Mouse (Mus musculus) CH12.LX (cell line): ENCODE data around the gene Prkca. TPM values are rescaled to one million over a fixed set of nuclear protein-coding genes. Genes with fewer than 3 reads are reported as not detected.

Experiments
- DNase-seq: peaks from one replicate; pipeline ENCODE4 v3.0.0-alpha.2; 2013; ENCODE audit errors: extremely low read depth
- H3K27ac ChIP-seq: 2 replicates; pipeline ENCODE4 v1.5.1; 2012; ENCODE audit warnings: low read depth, mild to moderate bottlenecking, control low read depth, moderate library complexity; ENCODE audit not compliant: insufficient read depth
- H3K27me3 ChIP-seq: replicated peaks from 2 replicates; pipeline ENCODE3; 2012; ENCODE audit warnings: inconsistent platforms
- H3K36me3 ChIP-seq, 2 experiments: replicated peaks in 1 of 2; 2 replicates each; pipeline versions ENCODE3 to v1.6.1; 2012; ENCODE audit warnings: inconsistent platforms in 1 of 2, low read length in 1 of 2, mild to moderate bottlenecking in 1 of 2, mixed read lengths in 1 of 2, moderate library complexity in 1 of 2; ENCODE audit not compliant: control insufficient read depth in 1 of 2, insufficient read depth in 1 of 2
- H3K4me1 ChIP-seq, 2 experiments: 2 replicates each; pipeline ENCODE4 v1.6.1; 2012; ENCODE audit warnings: inconsistent platforms in 1 of 2, moderate library complexity in 1 of 2; ENCODE audit not compliant: insufficient read depth in 2 of 2, control insufficient read depth in 1 of 2
- H3K4me2 ChIP-seq: 2 replicates; pipeline ENCODE4 v1.6.1; 2012; ENCODE audit warnings: low read depth, mild to moderate bottlenecking, control low read depth; ENCODE audit not compliant: poor library complexity, insufficient read depth, severe bottlenecking
- H3K4me3 ChIP-seq, 3 experiments: fragments of 150-350 bp in 1 of 3; sonication (generic) in 1 of 3; replicated peaks in 1 of 3; 2 replicates each; pipeline versions ENCODE3 to v1.5.1; 2011 to 2012; ENCODE audit warnings: low read depth in 2 of 3, low read length in 2 of 3, mild to moderate bottlenecking in 2 of 3, moderate library complexity in 2 of 3, control low read depth in 1 of 3, improper control_type of control experiment in 1 of 3, inconsistent platforms in 1 of 3, mixed read lengths in 1 of 3; ENCODE audit not compliant: poor library complexity in 1 of 3
- H3K79me2 ChIP-seq: replicated peaks from 2 replicates; pipeline ENCODE4 v1.6.1; 2012; ENCODE audit warnings: mild to moderate bottlenecking, moderate library complexity; ENCODE audit not compliant: control insufficient read depth, poor library complexity, insufficient read depth, severe bottlenecking; ENCODE audit errors: extremely low read depth
- H3K9ac ChIP-seq: 2 replicates; pipeline ENCODE4 v1.6.1; 2012; ENCODE audit warnings: low read depth, mild to moderate bottlenecking, control low read depth, moderate library complexity; ENCODE audit not compliant: insufficient read depth
- H3K9me3 ChIP-seq: replicated peaks from 2 replicates; pipeline ENCODE3; 2012; ENCODE audit warnings: low read length, inconsistent platforms, mixed read lengths
- BHLHE40 ChIP-seq: IDR thresholded peaks from 2 replicates; pipeline ENCODE4 v1.6.1; 2011; ENCODE audit warnings: mild to moderate bottlenecking, low read depth, low read length, improper control_type of control experiment
- CHD2 ChIP-seq: IDR thresholded peaks from 2 replicates; pipeline ENCODE4 v1.6.1; 2011; ENCODE audit warnings: low read length, improper control_type of control experiment
- GABPA ChIP-seq: IDR thresholded peaks from 2 replicates; pipeline ENCODE4 v1.6.1; 2012; ENCODE audit warnings: low read depth, low read length, improper control_type of control experiment, inconsistent platforms; ENCODE audit not compliant: insufficient replicate concordance
- IRF4 ChIP-seq: IDR thresholded peaks from 2 replicates; pipeline ENCODE4 v1.6.1; 2014; ENCODE audit warnings: low read depth, mild to moderate bottlenecking, inconsistent platforms, low read length, improper control_type of control experiment
- MYC ChIP-seq: IDR thresholded peaks from 2 replicates; pipeline ENCODE4 v1.6.1; 2011; ENCODE audit warnings: low read depth, mild to moderate bottlenecking, improper control_type of control experiment, low read length
- UBTF ChIP-seq: IDR thresholded peaks from 2 replicates; pipeline ENCODE4 v1.6.1; 2012; ENCODE audit warnings: low read depth, mild to moderate bottlenecking, inconsistent platforms, low read length, improper control_type of control experiment, moderate library complexity
- USF1 ChIP-seq: IDR thresholded peaks from 2 replicates; pipeline ENCODE4 v1.6.1; 2014; ENCODE audit warnings: low read depth, mild to moderate bottlenecking, inconsistent platforms, low read length, improper control_type of control experiment
- dilution Hi-C: fragments of 300-500 bp; cut with MboI; formaldehyde crosslinking; loops from 2 replicates; pipeline ENCODE4 v1.14.3; 2020; ENCODE audit warnings: low sequenced_read_pairs; ENCODE audit not compliant: extremely low pct_unique_long_range_greater_than_20kb, extremely low pct_ligation_motif_present
- in situ Hi-C: fragments of 300-500 bp; cut with MboI; formaldehyde crosslinking; loops from 3 replicates; pipeline ENCODE4 v1.14.3; 2019; ENCODE audit warnings: low sequenced_read_pairs, low pct_ligation_motif_present, low pct_unique_long_range_greater_than_20kb, mixed read lengths
- polyA plus RNA-seq: library from polyadenylated mRNA; unstranded; fragments of >175 nt; gene quantifications from 2 replicates; pipeline ENCODE4 v1.2.1, GENCODE M21; 2012; ENCODE audit warnings: low read depth; ENCODE audit not compliant: insufficient read length
- total RNA-seq, 2 experiments: library from RNA; depleted of rRNA; stranded (reverse); fragments of 300-350 nt in 1 of 2; fragments of >200 nt in 1 of 2; gene quantifications; 2 replicates each; pipeline ENCODE4 v1.2.3; 2012 to 2014

The Prkca gene
- total and polyA plus RNA-seq, 3 experiments = 40.0 to 107 (median 43.7) TPM

- dilution Hi-C loops (no loop called here), in situ Hi-C loops (no loop called here)
- H3K27me3 ChIP-seq = no peaks in the 10 kb centered on the region
- no peak overlapping the region for H3K4me2 ChIP-seq
- no peak overlapping the region for H3K4me3 ChIP-seq
- TF ChIP-seq IRF4 (no peak), GABPA (no peak), UBTF (no peak), MYC (no peak)
- no peak overlapping the region for H3K9ac ChIP-seq
- H3K9me3 ChIP-seq = no peaks in the 10 kb centered on the region
- peaks cover 19% of the 10 kb centered on the region for H3K79me2 ChIP-seq
- H3K27ac ChIP-seq = no peak overlapping the region
- no peak for DNase-seq
- H3K4me1 ChIP-seq = peaks cover 15 to 96% of the 10 kb centered on the region in 2 experiments
- peaks cover 7 to 86% of the 10 kb centered on the region in 2 experiments for H3K36me3 ChIP-seq
Measured at GRCm38 (mm10) chr11:108335536-108335935, 8.2 kb downstream of the Prkca start.

GRCm38 (mm10) chr11:108334658-108335057, 9.1 kb downstream of the Prkca start:
- Histone ChIP-seq H3K79me2 (peaks cover 14% of the 10 kb centered on the region), H3K9me3 (no peaks in the 10 kb centered on the region), H3K27me3 (no peaks in the 10 kb centered on the region), H3K9ac (no peak overlapping the region), H3K27ac (no peak overlapping the region), H3K4me3 (no peak overlapping the region), H3K4me2 (no peak overlapping the region), H3K4me1 (peaks cover 13 to 90% of the 10 kb centered on the region in 2 experiments; a peak in 3 of 4 replicates), H3K36me3 (peaks cover 6 to 87% of the 10 kb centered on the region in 2 experiments)
- dilution Hi-C loops (no loop called here), in situ Hi-C loops (no loop called here)
- DNase-seq = no peak
- TF ChIP-seq CHD2 = peak; percentile 60
- TF ChIP-seq BHLHE40 = no peak

GRCm38 (mm10) chr11:108333583-108334379, 9.9 kb downstream of the Prkca start:
- H3K4me2 ChIP-seq = no peak overlapping the region
- H3K4me1 ChIP-seq = peaks cover 13 to 82% of the 10 kb centered on the region in 2 experiments; a peak in 3 of 4 replicates
- no peak for TF ChIP-seq USF1
- TF ChIP-seq, all 38 proteins: peak for 0
- no peak overlapping the region for H3K27ac ChIP-seq
- peaks cover 10 to 88% of the 10 kb centered on the region in 2 experiments for H3K36me3 ChIP-seq
- no peaks in the 10 kb centered on the region for H3K9me3 ChIP-seq
- no peak overlapping the region for H3K9ac ChIP-seq
- in situ Hi-C loops = no loop called here
- no peak for DNase-seq
- dilution Hi-C loops = no loop called here
- no peak overlapping the region for H3K4me3 ChIP-seq
- H3K27me3 ChIP-seq = no peaks in the 10 kb centered on the region
- peaks cover 14% of the 10 kb centered on the region for H3K79me2 ChIP-seq
